Mouse (Mus musculus): ENCODE results near the gene Cib1.

Cib1 gene

DNA sequence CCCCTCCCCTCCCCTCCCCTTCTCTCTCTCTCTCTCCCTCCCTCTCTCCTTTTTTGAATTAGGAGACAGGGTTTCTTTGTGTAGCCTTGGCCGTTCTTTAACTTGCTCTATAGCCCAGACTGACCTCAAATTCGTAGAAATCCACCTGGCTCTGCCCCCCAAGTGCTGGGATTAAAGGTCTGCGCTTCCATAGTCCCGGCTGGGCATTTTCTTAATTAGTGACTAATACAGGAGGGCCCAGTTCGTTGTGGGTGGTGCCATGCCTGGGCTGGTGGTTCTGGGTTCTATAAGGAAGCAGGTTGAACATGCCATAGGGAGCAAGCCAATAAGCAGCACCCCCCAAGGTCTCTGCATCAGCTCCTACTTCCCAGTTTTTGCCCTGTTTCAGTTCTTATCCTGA, 48.6 kb downstream of the Cib1 start:
- DNase-seq (ENCODE audit: low spot score), result no peak

DNA sequence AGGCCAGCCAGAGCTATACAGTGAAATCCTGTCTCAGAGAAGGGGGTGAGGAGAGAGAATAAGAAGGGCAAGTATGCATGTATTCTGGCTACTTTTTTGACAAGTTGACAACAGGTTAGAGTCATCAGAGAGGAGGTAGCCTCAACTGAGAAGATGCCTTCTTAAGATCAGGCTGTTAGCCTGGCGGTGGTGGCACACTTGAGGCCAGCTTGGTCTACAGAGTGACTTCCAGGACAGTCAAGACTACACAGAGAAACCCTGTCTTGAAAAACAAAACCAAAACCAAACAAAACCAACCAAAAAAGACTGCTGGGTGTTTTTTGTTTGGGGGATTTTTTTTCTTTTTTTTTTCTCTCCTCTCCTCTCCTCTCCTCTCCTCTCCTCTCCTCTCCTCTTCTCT, 49.1 kb downstream of the Cib1 start:
- DNase-seq (ENCODE audit: low spot score), result no peak

GRCm38 (mm10) chr7:80182139-80182538, 50.5 kb downstream of the Cib1 start:
- no peak for DNase-seq (ENCODE audit: low spot score)

- DNase-seq (ENCODE audit: low spot score), result no peak
Measured at GRCm38 (mm10) chr7:80181078-80181477, 51.5 kb downstream of the Cib1 start.

- no peak for DNase-seq (ENCODE audit: low spot score)
Measured at GRCm38 (mm10) chr7:80180202-80180601, 52.4 kb downstream of the Cib1 start.

DNA sequence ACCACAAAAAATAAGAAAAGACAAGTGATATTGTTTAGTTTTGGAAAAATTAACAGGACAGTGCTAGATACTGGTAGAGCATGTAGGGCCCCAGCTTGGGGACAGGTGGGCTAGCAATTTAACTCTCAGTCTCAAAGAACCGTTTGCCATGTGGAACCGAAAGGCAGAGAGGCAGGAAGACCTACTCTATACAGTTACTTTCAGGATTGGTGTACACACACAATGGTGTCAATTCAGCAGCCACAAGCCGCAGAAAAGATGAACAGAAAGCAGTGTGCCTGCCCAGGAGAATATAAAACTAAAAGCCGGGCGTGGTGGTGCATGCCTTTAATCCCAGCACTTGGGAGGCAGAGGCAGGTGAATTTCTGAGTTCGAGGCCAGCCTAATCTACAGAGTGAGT, 52.8 kb downstream of the Cib1 start:
- DNase-seq (ENCODE audit: low spot score), result no peak

GRCm38 (mm10) chr7:80179327-80179726, 53.3 kb downstream of the Cib1 start:
- DNase-seq (ENCODE audit: low spot score), result no peak

- no peak for DNase-seq (ENCODE audit: low spot score)
Measured at GRCm38 (mm10) chr7:80178037-80178729, 54.4 kb downstream of the Cib1 start.

GRCm38 (mm10) chr7:80177438-80177837, 55.2 kb downstream of the Cib1 start:
- no peak for DNase-seq (ENCODE audit: low spot score)
